Mouse (Mus musculus): ENCODE data around the gene Foxj2. TPM values are rescaled to one million over a fixed set of nuclear protein-coding genes. Genes with fewer than 3 reads are reported as not detected.

The Foxj2 gene
- polyA plus RNA-seq, 1 experiment: 12.5 TPM

- no peak for DNase-seq (ENCODE audit: low read depth)
These were observed 18.9 kb upstream of the Foxj2 start for GRCm38 (mm10) chr6:122800640-122801300.

GRCm38 (mm10) chr6:122801301-122801800 is 18.4 kb upstream of the Foxj2 start, which contains the start of gene Slc2a3:
Gene Slc2a3, minus strand, starts transcription at chr6:122801640.
- peak; percentile 62 for DNase-seq (ENCODE audit: low read depth)
- no peak for TF ChIP-seq POLR2A (IDR thresholded peaks at IDR 0.05; ENCODE audit: borderline replicate concordance, extremely low read depth, insufficient read depth, insufficient read length, poor library complexity, severe bottlenecking)
- TF ChIP-seq CTCF (IDR thresholded peaks at IDR 0.05; ENCODE audit: borderline replicate concordance, extremely low read depth, insufficient read depth, insufficient read length): no peak

More at GRCm38 (mm10) chr6:122800640-122801300, 18.9 kb upstream of the Foxj2 start:
- TF ChIP-seq CTCF (IDR thresholded peaks at IDR 0.05; ENCODE audit: borderline replicate concordance, extremely low read depth, insufficient read depth, insufficient read length): no peak
- TF ChIP-seq POLR2A (IDR thresholded peaks at IDR 0.05; ENCODE audit: borderline replicate concordance, extremely low read depth, insufficient read depth, insufficient read length, poor library complexity, severe bottlenecking): no peak

- DNase-seq (ENCODE audit: low read depth): peak; percentile 71
These were observed 17.8 kb upstream of the Foxj2 start for GRCm38 (mm10) chr6:122801801-122802514.

GRCm38 (mm10) chr6:122804418-122804817 is 15.3 kb upstream of the Foxj2 start:
- TF ChIP-seq CTCF (IDR thresholded peaks at IDR 0.05; ENCODE audit: borderline replicate concordance, extremely low read depth, insufficient read depth, insufficient read length): peak; percentile 64; the same call in 1 of the 2 replicates
- TF ChIP-seq POLR2A (IDR thresholded peaks at IDR 0.05; ENCODE audit: borderline replicate concordance, extremely low read depth, insufficient read depth, insufficient read length, poor library complexity, severe bottlenecking): no peak
- DNase-seq (ENCODE audit: low read depth): peak; percentile 76

More at GRCm38 (mm10) chr6:122801801-122802514, 17.8 kb upstream of the Foxj2 start:
- no peak for TF ChIP-seq POLR2A (IDR thresholded peaks at IDR 0.05; ENCODE audit: borderline replicate concordance, extremely low read depth, insufficient read depth, insufficient read length, poor library complexity, severe bottlenecking)
- TF ChIP-seq CTCF (IDR thresholded peaks at IDR 0.05; ENCODE audit: borderline replicate concordance, extremely low read depth, insufficient read depth, insufficient read length): no peak

GRCm38 (mm10) chr6:122810022-122810614 is 9.6 kb upstream of the Foxj2 start:
- TF ChIP-seq POLR2A (IDR thresholded peaks at IDR 0.05; ENCODE audit: borderline replicate concordance, extremely low read depth, insufficient read depth, insufficient read length, poor library complexity, severe bottlenecking) (no peak), CTCF (IDR thresholded peaks at IDR 0.05; ENCODE audit: borderline replicate concordance, extremely low read depth, insufficient read depth, insufficient read length) (no peak)
- DNase-seq (ENCODE audit: low read depth): no peak

- DNase-seq (ENCODE audit: low read depth): peak; percentile 100
- TF ChIP-seq CTCF (IDR thresholded peaks at IDR 0.05; ENCODE audit: borderline replicate concordance, extremely low read depth, insufficient read depth, insufficient read length): no peak
- peak; percentile 32; the same call in 1 of the 2 replicates for TF ChIP-seq POLR2A (IDR thresholded peaks at IDR 0.05; ENCODE audit: borderline replicate concordance, extremely low read depth, insufficient read depth, insufficient read length, poor library complexity, severe bottlenecking)
These were observed 9.0 kb upstream of the Foxj2 start for GRCm38 (mm10) chr6:122810615-122811279.

GRCm38 (mm10) chr6:122811280-122811652 is 8.4 kb upstream of the Foxj2 start:
- TF ChIP-seq POLR2A (IDR thresholded peaks at IDR 0.05; ENCODE audit: borderline replicate concordance, extremely low read depth, insufficient read depth, insufficient read length, poor library complexity, severe bottlenecking): peak; percentile 54
- TF ChIP-seq CTCF (IDR thresholded peaks at IDR 0.05; ENCODE audit: borderline replicate concordance, extremely low read depth, insufficient read depth, insufficient read length): no peak

GRCm38 (mm10) chr6:122811771-122812600 is 7.7 kb upstream of the Foxj2 start:
- DNase-seq (ENCODE audit: low read depth): peak; percentile 83
- TF ChIP-seq POLR2A (IDR thresholded peaks at IDR 0.05; ENCODE audit: borderline replicate concordance, extremely low read depth, insufficient read depth, insufficient read length, poor library complexity, severe bottlenecking) (no peak), CTCF (IDR thresholded peaks at IDR 0.05; ENCODE audit: borderline replicate concordance, extremely low read depth, insufficient read depth, insufficient read length) (no peak)

More at GRCm38 (mm10) chr6:122811280-122811652, 8.4 kb upstream of the Foxj2 start:
- peak; percentile 95 for DNase-seq (ENCODE audit: low read depth)

- no peak for DNase-seq (ENCODE audit: low read depth)
- TF ChIP-seq CTCF (IDR thresholded peaks at IDR 0.05; ENCODE audit: borderline replicate concordance, extremely low read depth, insufficient read depth, insufficient read length) (no peak), POLR2A (IDR thresholded peaks at IDR 0.05; ENCODE audit: borderline replicate concordance, extremely low read depth, insufficient read depth, insufficient read length, poor library complexity, severe bottlenecking) (no peak)
These were observed 7.0 kb upstream of the Foxj2 start for GRCm38 (mm10) chr6:122812716-122813115.

GRCm38 (mm10) chr6:122813640-122814039 is 6.1 kb upstream of the Foxj2 start:
- no peak for TF ChIP-seq POLR2A (IDR thresholded peaks at IDR 0.05; ENCODE audit: borderline replicate concordance, extremely low read depth, insufficient read depth, insufficient read length, poor library complexity, severe bottlenecking)
- no peak for TF ChIP-seq CTCF (IDR thresholded peaks at IDR 0.05; ENCODE audit: borderline replicate concordance, extremely low read depth, insufficient read depth, insufficient read length)

More at GRCm38 (mm10) chr6:122813640-122814039, 6.1 kb upstream of the Foxj2 start:
- no peak for DNase-seq (ENCODE audit: low read depth)

Data from brain, embryonic 14.5 days (tissue).